Mouse (Mus musculus): Measurements from ENCODE around the gene Phf21b. TPM values are rescaled to one million over a fixed set of nuclear protein-coding genes. Genes with fewer than 3 reads are reported as not detected.
"Not testable (repeated sequence)": the region's sequence is repeated elsewhere in the genome, so short reads cannot be mapped to it uniquely, and the experiment has no call there.

Gene Phf21b
- polyA plus RNA-seq, 1 experiment from 2014 or later, result 11.3 TPM

- H3K4me1 ChIP-seq (replicated peaks), result no peaks in the 10 kb centered on the region
- no peak overlapping the region for H3K27ac ChIP-seq
- no peak overlapping the region for H3K9ac ChIP-seq
- WGBS, result 42% methylated on average over 3 of the region's 3 CpGs
- peaks cover 85% of the 10 kb centered on the region for H3K36me3 ChIP-seq
- no peak for ATAC-seq (ENCODE audit: low FRiP score)
- H3K9me3 ChIP-seq, result no peaks in the 10 kb centered on the region
- no peak overlapping the region for H3K4me2 ChIP-seq
- no peak overlapping the region for H3K4me3 ChIP-seq
- H3K27me3 ChIP-seq, result no peaks in the 10 kb centered on the region
Observed at GRCm38 (mm10) chr15:84803685-84804084, 52.2 kb downstream of the Phf21b start.

GRCm38 (mm10) chr15:84800132-84800531 lies 55.7 kb downstream of the Phf21b start:
- WGBS, result 82% methylated on average over 5 of the region's 5 CpGs
- H3K27me3 ChIP-seq, result no peaks in the 10 kb centered on the region
- no peak overlapping the region for H3K27ac ChIP-seq
- H3K4me3 ChIP-seq, result no peak overlapping the region
- no peak overlapping the region for H3K9ac ChIP-seq
- H3K4me2 ChIP-seq, result no peak overlapping the region
- peaks cover 85% of the 10 kb centered on the region for H3K36me3 ChIP-seq
- H3K4me1 ChIP-seq (replicated peaks), result no peaks in the 10 kb centered on the region
- H3K9me3 ChIP-seq, result no peaks in the 10 kb centered on the region
- no peak for ATAC-seq (ENCODE audit: low FRiP score)

GRCm38 (mm10) chr15:84793649-84794048 lies 62.2 kb downstream of the Phf21b start:
- no peak overlapping the region for H3K27ac ChIP-seq
- no peaks in the 10 kb centered on the region for H3K4me1 ChIP-seq (replicated peaks)
- H3K4me2 ChIP-seq, result no peak overlapping the region
- WGBS, result 84% methylated on average over 5 of the region's 5 CpGs
- no peak for ATAC-seq (ENCODE audit: low FRiP score)
- H3K9me3 ChIP-seq, result no peaks in the 10 kb centered on the region
- H3K36me3 ChIP-seq, result peaks cover 84% of the 10 kb centered on the region
- no peak overlapping the region for H3K9ac ChIP-seq
- no peaks in the 10 kb centered on the region for H3K27me3 ChIP-seq
- no peak overlapping the region for H3K4me3 ChIP-seq

- ATAC-seq (ENCODE audit: low FRiP score), result no peak
- Histone ChIP-seq H3K4me1 (replicated peaks) (no peaks in the 10 kb centered on the region), H3K4me2 (no peak overlapping the region), H3K9me3 (no peaks in the 10 kb centered on the region), H3K4me3 (no peak overlapping the region), H3K27me3 (no peaks in the 10 kb centered on the region), H3K36me3 (peaks cover 71% of the 10 kb centered on the region), H3K27ac (no peak overlapping the region), H3K9ac (no peak overlapping the region)
- WGBS, result 62% methylated on average over 10 of the region's 10 CpGs
Observed at GRCm38 (mm10) chr15:84787161-84787560, 68.7 kb downstream of the Phf21b start.

- Histone ChIP-seq H3K9me3 (no peaks in the 10 kb centered on the region), H3K4me3 (no peak overlapping the region), H3K36me3 (peaks cover 48% of the 10 kb centered on the region), H3K9ac (no peak overlapping the region), H3K27ac (no peak overlapping the region), H3K27me3 (no peaks in the 10 kb centered on the region), H3K4me2 (no peak overlapping the region), H3K4me1 (replicated peaks) (no peaks in the 10 kb centered on the region)
- WGBS, result 96% methylated on average over 16 of the region's 16 CpGs
- no peak for ATAC-seq (ENCODE audit: low FRiP score)
Observed at GRCm38 (mm10) chr15:84784812-84785211, 71.0 kb downstream of the Phf21b start.

GRCm38 (mm10) chr15:84778587-84778986 lies 77.3 kb downstream of the Phf21b start:
- Histone ChIP-seq H3K9ac (no peak overlapping the region), H3K9me3 (no peaks in the 10 kb centered on the region), H3K4me2 (no peak overlapping the region), H3K27ac (peak overlapping the region; percentile 48; the same call in 1 of the 2 replicates), H3K27me3 (no peaks in the 10 kb centered on the region), H3K4me1 (replicated peaks) (peaks cover 45% of the 10 kb centered on the region), H3K36me3 (no peaks in the 10 kb centered on the region), H3K4me3 (no peak overlapping the region)
- no peak for ATAC-seq (ENCODE audit: low FRiP score)
- 41% methylated on average over 5 of the region's 5 CpGs for whole genome bisulfite sequencing

- peaks cover 67% of the 10 kb centered on the region for H3K4me1 ChIP-seq (replicated peaks)
- no peaks in the 10 kb centered on the region for H3K36me3 ChIP-seq
- H3K4me3 ChIP-seq, result peak overlapping the region; percentile 3; the same call in 1 of the 2 replicates
- H3K9me3 ChIP-seq, result no peaks in the 10 kb centered on the region
- no peaks in the 10 kb centered on the region for H3K27me3 ChIP-seq
- peak; percentile 45 for ATAC-seq (ENCODE audit: low FRiP score)
- peak overlapping the region; percentile 53; the same call in 1 of the 2 replicates for H3K9ac ChIP-seq
- H3K4me2 ChIP-seq, result peak overlapping the region; percentile 40
- H3K27ac ChIP-seq, result peak overlapping the region; percentile 81
- 11% methylated on average over 20 of the region's 20 CpGs for WGBS
Observed at GRCm38 (mm10) chr15:84775421-84776174, 80.3 kb downstream of the Phf21b start.

- ATAC-seq (ENCODE audit: low FRiP score), result no peak
- H3K27me3 ChIP-seq, result no peaks in the 10 kb centered on the region
- 79% methylated on average over 21 of the region's 21 CpGs for WGBS
Observed at GRCm38 (mm10) chr15:84772191-84773111, 83.4 kb downstream of the Phf21b start.

GRCm38 (mm10) chr15:84769641-84770341 lies 86.1 kb downstream of the Phf21b start:
- Histone ChIP-seq H3K4me3 (no peak overlapping the region), H3K9ac (no peak overlapping the region), H3K4me2 (no peak overlapping the region), H3K27ac (no peak overlapping the region), H3K27me3 (no peaks in the 10 kb centered on the region), H3K4me1 (replicated peaks) (peaks cover 34% of the 10 kb centered on the region), H3K9me3 (no peaks in the 10 kb centered on the region), H3K36me3 (no peaks in the 10 kb centered on the region)
- 85% methylated on average over 11 of the region's 11 CpGs for WGBS
- ATAC-seq (ENCODE audit: low FRiP score), result no peak

More at GRCm38 (mm10) chr15:84772191-84773111, 83.4 kb downstream of the Phf21b start:
- Histone ChIP-seq H3K4me2 (no peak overlapping the region), H3K4me1 (replicated peaks) (peaks cover 53% of the 10 kb centered on the region), H3K9me3 (no peaks in the 10 kb centered on the region), H3K36me3 (no peaks in the 10 kb centered on the region), H3K27ac (no peak overlapping the region), H3K9ac (no peak overlapping the region), H3K4me3 (no peak overlapping the region)

- 85% methylated on average over 4 of the region's 4 CpGs for WGBS
- not testable (repeated sequence) for H3K27ac ChIP-seq; H3K9me3 ChIP-seq; H3K4me2 ChIP-seq; H3K9ac ChIP-seq; ATAC-seq (ENCODE audit: low FRiP score); H3K4me3 ChIP-seq; H3K27me3 ChIP-seq; H3K36me3 ChIP-seq
- peaks cover 27% of the 10 kb centered on the region for H3K4me1 ChIP-seq (replicated peaks)
Observed at GRCm38 (mm10) chr15:84768531-84768930, 87.3 kb downstream of the Phf21b start.

- no peak for ATAC-seq (ENCODE audit: low FRiP score)
- H3K9me3 ChIP-seq, result no peaks in the 10 kb centered on the region
- no peak overlapping the region for H3K4me3 ChIP-seq
- H3K36me3 ChIP-seq, result no peaks in the 10 kb centered on the region
- H3K4me1 ChIP-seq (replicated peaks), result peaks cover 23% of the 10 kb centered on the region
- no peak overlapping the region for H3K9ac ChIP-seq
- no peaks in the 10 kb centered on the region for H3K27me3 ChIP-seq
- no peak overlapping the region for H3K27ac ChIP-seq
- no peak overlapping the region for H3K4me2 ChIP-seq
- WGBS, result 45% methylated on average over 10 of the region's 10 CpGs
Observed at GRCm38 (mm10) chr15:84766621-84767020, 89.2 kb downstream of the Phf21b start.

GRCm38 (mm10) chr15:84763423-84763812 lies 92.4 kb downstream of the Phf21b start:
- H3K4me1 ChIP-seq (replicated peaks), result peaks cover 25% of the 10 kb centered on the region
- WGBS, result 14% methylated on average over 7 of the region's 7 CpGs
- no peak overlapping the region for H3K4me3 ChIP-seq
- H3K27me3 ChIP-seq, result no peaks in the 10 kb centered on the region
- no peak for ATAC-seq (ENCODE audit: low FRiP score)
- peak overlapping the region; percentile 72 for H3K27ac ChIP-seq
- H3K36me3 ChIP-seq, result no peaks in the 10 kb centered on the region
- H3K9me3 ChIP-seq, result no peaks in the 10 kb centered on the region
- 0 out of 2 replicates have a peak overlapping the region, but pooled peaks have one; percentile 35 for H3K9ac ChIP-seq
- H3K4me2 ChIP-seq, result no peak overlapping the region
